Mouse (Mus musculus) hindbrain, postnatal 0 days (tissue): ENCODE data around the gene Anapc16. TPM values are rescaled to one million over a fixed set of nuclear protein-coding genes. Genes with fewer than 3 reads are reported as not detected.

Source experiments
- ATAC-seq: fragments of 200-750 bp; cut with Nextera tagmentation; 2 replicates; pipeline ENCODE4 v1.8.0; 2017; ENCODE audit warnings: mild to moderate bottlenecking, moderate TSS enrichment, moderate library complexity
- DNase-seq: peaks from one replicate; pipeline ENCODE4 v3.0.0-alpha.2; 2015; ENCODE audit warnings: low spot score
- H3K27ac ChIP-seq: fragments of 300-500 bp; sonication (generic); 2 replicates; pipeline ENCODE4 v1.5.1; 2014; ENCODE audit warnings: mild to moderate bottlenecking
- H3K27me3 ChIP-seq: fragments of 300-500 bp; sonication (generic); 2 replicates; pipeline ENCODE4 v1.6.1; 2014; ENCODE audit warnings: low read length, mixed read lengths; ENCODE audit not compliant: insufficient read depth
- H3K36me3 ChIP-seq: fragments of 300-500 bp; sonication (generic); 2 replicates; pipeline ENCODE4 v1.6.1; 2014; ENCODE audit warnings: low read length, mixed read lengths; ENCODE audit not compliant: insufficient read depth
- H3K4me1 ChIP-seq: fragments of 300-500 bp; sonication (generic); 2 replicates; pipeline ENCODE4 v1.6.1; 2014; ENCODE audit warnings: antibody characterized with exemption, low read length, mixed read lengths; ENCODE audit not compliant: insufficient read depth
- H3K4me2 ChIP-seq: fragments of 300-500 bp; sonication (generic); 2 replicates; pipeline ENCODE4 v1.6.1; 2014; ENCODE audit warnings: low read depth, mild to moderate bottlenecking, low read length, moderate library complexity, mixed read lengths
- H3K4me3 ChIP-seq: fragments of 300-500 bp; sonication (generic); 2 replicates; pipeline ENCODE4 v1.5.1; 2014; ENCODE audit warnings: low read length
- H3K9ac ChIP-seq: fragments of 300-500 bp; sonication (generic); replicated peaks from 2 replicates; pipeline ENCODE4 v1.6.1; 2014; ENCODE audit warnings: mild to moderate bottlenecking, low read length, moderate library complexity, mixed read lengths
- H3K9me3 ChIP-seq: fragments of 300-500 bp; sonication (generic); 2 replicates; pipeline ENCODE4 v1.6.1; 2016; ENCODE audit warnings: low read length, mixed read lengths
- CTCF ChIP-seq: IDR thresholded peaks from 2 replicates; pipeline ENCODE4 v1.5.1; 2016; ENCODE audit warnings: antibody characterized with exemption, control low read depth, low read depth
- WGBS: fragments of 180-500 bp; shearing (Covaris S2); extraction: QIAGEN DNeasy Blood & Tissue Kit; methylation state at CpG from one replicate; pipeline ENCODE4 v1.1.7; 2014; 5-methylcytosine and 5-hydroxymethylcytosine counted together
- polyA plus RNA-seq: library from polyadenylated mRNA; unstranded; fragments of >200 nt; fragmentation: Nextera tagmentation; extraction: Ambion mirVana; gene quantifications from 2 replicates; pipeline ENCODE4 v1.2.1, GENCODE M21; 2015
- total RNA-seq: library from RNA; depleted of rRNA; stranded (reverse); fragments of >200 nt; gene quantifications from 2 replicates; pipeline ENCODE4 v1.2.3, GENCODE M21; 2014

Gene Anapc16
- total and polyA plus RNA-seq, 2 experiments from 2014 or later: 70.1 to 133 TPM

DNA sequence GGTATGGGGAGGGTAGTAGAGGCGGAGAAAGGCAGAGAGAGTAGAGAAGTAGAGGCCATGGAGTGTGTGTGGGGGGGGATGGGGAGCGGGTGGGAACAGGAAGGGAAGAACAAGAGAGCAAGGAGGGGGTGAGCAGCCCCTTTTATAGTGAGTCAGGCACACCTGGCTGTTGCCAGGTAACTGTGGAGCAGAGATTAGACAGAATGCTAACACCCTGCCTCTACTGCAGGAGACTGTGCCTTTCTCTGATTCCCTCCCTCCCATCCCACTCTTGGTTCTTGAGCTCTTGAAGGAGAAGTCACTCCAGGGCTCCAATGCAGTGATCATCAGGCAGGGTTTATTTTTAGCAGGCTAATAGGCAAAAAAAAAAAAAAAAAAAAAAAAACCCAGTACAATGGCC lies 29.7 kb upstream of the Anapc16 start:
- 70% methylated on average over 2 of the region's 2 CpGs for WGBS
- no peak for DNase-seq
- no peaks in the 10 kb centered on the region for H3K9me3 ChIP-seq
- H3K4me1 ChIP-seq: peaks cover 3% of the 10 kb centered on the region; the same call in 1 of the 2 replicates
- peak; percentile 43; the same call in 1 of the 2 replicates for ATAC-seq
- TF ChIP-seq CTCF: no peak
- H3K4me3 ChIP-seq: no peak overlapping the region
- H3K9ac ChIP-seq: no peak overlapping the region
- no peaks in the 10 kb centered on the region for H3K27me3 ChIP-seq
- H3K27ac ChIP-seq: peak overlapping the region; percentile 22; the same call in 1 of the 2 replicates
- H3K36me3 ChIP-seq: no peaks in the 10 kb centered on the region
- no peak overlapping the region for H3K4me2 ChIP-seq

DNA sequence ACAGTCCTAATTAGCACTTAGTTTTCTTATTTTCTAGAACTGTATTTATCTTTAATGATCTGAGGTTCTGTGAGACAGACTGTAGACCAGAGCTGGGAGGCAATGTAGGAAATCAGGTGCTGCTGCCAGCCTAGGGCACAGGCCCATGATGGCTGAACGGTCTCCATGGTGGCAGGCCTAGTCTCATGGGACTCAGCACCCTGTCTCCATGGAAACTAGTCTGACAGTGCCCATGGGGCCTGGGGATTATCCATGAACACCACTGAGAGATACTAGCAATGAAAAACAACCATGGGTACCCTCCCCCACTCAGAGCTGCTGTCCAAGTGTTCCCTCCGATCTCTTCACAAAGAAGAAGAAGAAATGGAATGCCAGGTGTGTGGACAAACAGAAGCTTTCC lies 29.1 kb upstream of the Anapc16 start:
- TF ChIP-seq CTCF: no peak
- Histone ChIP-seq H3K9ac (no peak overlapping the region), H3K4me2 (no peak overlapping the region), H3K4me1 (peaks cover 3% of the 10 kb centered on the region; the same call in 1 of the 2 replicates), H3K4me3 (no peak overlapping the region), H3K27me3 (no peaks in the 10 kb centered on the region), H3K9me3 (no peaks in the 10 kb centered on the region), H3K27ac (peak overlapping the region; percentile 22; the same call in 1 of the 2 replicates), H3K36me3 (no peaks in the 10 kb centered on the region)
- WGBS: 35% methylated on average over 2 of the region's 2 CpGs
- DNase-seq (peak; percentile 55), ATAC-seq (peak; percentile 58)

DNA sequence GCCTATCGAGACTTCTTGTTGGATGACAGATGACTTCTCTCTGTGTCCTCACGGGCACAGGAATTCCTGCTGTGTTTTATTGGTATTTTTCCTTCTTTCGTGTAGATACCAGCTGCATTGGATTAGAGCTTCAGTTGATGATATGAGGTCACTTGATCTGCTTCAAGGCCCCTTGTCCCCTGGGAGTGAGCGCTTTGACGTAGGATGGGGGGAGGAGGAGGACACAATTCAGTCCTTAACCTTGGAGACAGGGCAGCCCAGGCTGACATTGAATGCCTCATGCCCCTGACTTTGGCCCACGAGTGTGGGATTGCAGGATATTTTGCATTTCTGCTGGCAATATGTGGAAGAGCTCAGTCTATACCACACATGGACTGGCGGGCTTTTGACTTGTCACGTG lies 28.6 kb upstream of the Anapc16 start:
- peak; percentile 28; the same call in 1 of the 2 replicates for ATAC-seq
- Histone ChIP-seq H3K27me3 (no peaks in the 10 kb centered on the region), H3K9ac (no peak overlapping the region), H3K36me3 (no peaks in the 10 kb centered on the region), H3K27ac (no peak overlapping the region), H3K9me3 (no peaks in the 10 kb centered on the region), H3K4me2 (no peak overlapping the region), H3K4me1 (peaks cover 3% of the 10 kb centered on the region; the same call in 1 of the 2 replicates), H3K4me3 (no peak overlapping the region)
- no peak for DNase-seq
- WGBS: 64% methylated on average over 8 of the region's 8 CpGs
- TF ChIP-seq CTCF: no peak

DNA sequence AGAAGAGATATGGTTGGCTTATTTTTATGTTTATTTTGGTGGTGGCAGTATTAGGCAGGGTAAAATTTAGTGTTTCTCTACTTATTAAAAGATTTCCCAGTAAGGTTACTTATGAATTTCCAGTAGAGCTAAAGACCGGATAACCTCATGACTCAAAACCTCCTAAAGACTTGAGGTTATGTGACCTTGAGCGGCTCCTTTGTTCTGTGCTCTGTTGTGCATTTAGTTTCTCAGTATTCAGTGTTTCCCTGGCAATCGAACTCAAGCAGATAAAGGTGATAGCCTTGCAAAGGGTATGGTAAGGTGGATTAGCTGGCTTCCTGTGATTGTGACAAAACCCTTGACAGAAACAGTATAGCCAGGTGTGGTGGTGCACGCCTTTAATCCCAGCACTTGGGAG lies 26.5 kb upstream of the Anapc16 start:
- Histone ChIP-seq H3K4me1 (peaks cover 3% of the 10 kb centered on the region; the same call in 1 of the 2 replicates), H3K4me2 (no peak overlapping the region), H3K27me3 (no peaks in the 10 kb centered on the region), H3K27ac (no peak overlapping the region), H3K9me3 (no peaks in the 10 kb centered on the region), H3K4me3 (no peak overlapping the region), H3K9ac (no peak overlapping the region), H3K36me3 (no peaks in the 10 kb centered on the region)
- ATAC-seq: no peak
- no peak for TF ChIP-seq CTCF
- DNase-seq: no peak
- 83% methylated on average over 4 of the region's 4 CpGs for WGBS

DNA sequence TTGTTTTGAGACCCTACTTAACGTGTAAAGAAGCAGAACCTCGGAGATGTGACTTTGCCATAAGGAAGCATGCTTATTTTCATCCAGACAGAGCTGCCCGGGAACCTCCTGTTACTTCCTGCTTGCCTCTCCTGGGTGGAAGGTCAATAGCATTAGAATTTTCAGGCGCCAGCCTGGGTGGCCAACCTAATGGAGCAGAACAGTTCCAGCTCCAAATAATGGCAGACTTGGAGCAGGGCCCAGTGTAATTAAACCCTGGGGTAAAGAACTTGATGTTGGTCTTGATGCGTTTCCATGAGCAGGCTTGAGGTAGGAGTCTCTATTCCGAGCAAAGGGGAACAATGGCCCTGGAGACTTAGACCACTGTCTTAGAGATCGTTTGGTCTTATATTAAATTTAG lies 26.0 kb upstream of the Anapc16 start:
- Histone ChIP-seq H3K9me3 (no peaks in the 10 kb centered on the region), H3K4me3 (no peak overlapping the region), H3K27ac (0 out of 2 replicates have a peak overlapping the region, but pooled peaks have one; percentile 36), H3K27me3 (no peaks in the 10 kb centered on the region), H3K36me3 (no peaks in the 10 kb centered on the region), H3K4me1 (peaks cover 3% of the 10 kb centered on the region; the same call in 1 of the 2 replicates), H3K4me2 (no peak overlapping the region), H3K9ac (no peak overlapping the region)
- TF ChIP-seq CTCF: no peak
- WGBS: 30% methylated on average over 7 of the region's 7 CpGs
- no peak for ATAC-seq
- DNase-seq: peak; percentile 64

DNA sequence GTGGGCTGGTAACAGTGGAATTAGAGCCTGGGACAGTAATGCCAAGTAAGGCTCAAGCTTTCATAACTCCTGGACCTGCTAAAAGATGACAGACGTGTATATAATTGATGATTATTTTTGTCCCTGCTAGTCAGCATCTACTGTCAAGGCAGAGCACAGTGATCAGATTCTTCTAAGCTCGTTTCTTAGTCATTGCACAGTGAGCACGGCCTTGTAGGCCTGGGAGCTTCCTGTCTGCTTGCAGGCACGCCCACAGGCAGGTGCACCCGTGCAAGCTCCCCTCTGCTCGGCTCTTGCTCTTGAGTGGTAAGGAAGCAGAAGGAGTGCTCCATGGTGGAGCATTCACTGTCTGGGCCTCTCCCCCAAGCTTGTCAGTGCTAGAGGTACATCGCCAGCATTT lies 25.2 kb upstream of the Anapc16 start:
- DNase-seq (no peak), ATAC-seq (no peak)
- H3K9ac ChIP-seq: 0 out of 2 replicates have a peak overlapping the region, but pooled peaks have one; percentile 9
- H3K27me3 ChIP-seq: no peaks in the 10 kb centered on the region
- WGBS: 75% methylated on average over 7 of the region's 7 CpGs
- H3K27ac ChIP-seq: no peak overlapping the region
- no peak overlapping the region for H3K4me3 ChIP-seq
- H3K4me2 ChIP-seq: no peak overlapping the region
- H3K9me3 ChIP-seq: no peaks in the 10 kb centered on the region
- peaks cover 3% of the 10 kb centered on the region; the same call in 1 of the 2 replicates for H3K4me1 ChIP-seq
- H3K36me3 ChIP-seq: no peaks in the 10 kb centered on the region
- no peak for TF ChIP-seq CTCF

DNA sequence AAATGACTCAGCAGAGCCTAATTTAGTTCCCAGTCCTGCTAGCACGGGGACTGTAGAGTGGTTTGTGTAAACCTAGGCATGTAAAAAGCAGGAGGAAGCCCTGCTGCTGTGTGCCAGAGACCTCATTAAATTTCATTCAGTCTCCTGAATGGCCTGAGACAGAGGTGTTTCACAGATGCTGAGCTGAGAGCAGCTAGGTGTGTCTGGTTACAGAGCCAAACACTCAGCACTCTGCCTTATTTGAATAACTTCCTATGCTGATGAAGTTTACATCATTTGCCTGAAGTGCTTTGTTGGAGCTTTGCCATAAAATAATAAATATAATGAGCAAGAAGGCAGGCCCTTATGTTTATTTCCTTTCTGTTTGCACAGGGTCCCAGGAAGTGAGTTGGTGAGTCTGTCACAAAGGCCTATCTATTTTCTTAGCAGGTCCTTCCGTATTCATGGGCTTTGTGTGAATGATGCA lies 24.7 kb upstream of the Anapc16 start:
- Histone ChIP-seq H3K36me3 (no peaks in the 10 kb centered on the region), H3K4me1 (peaks cover 3% of the 10 kb centered on the region; the same call in 1 of the 2 replicates), H3K27ac (no peak overlapping the region), H3K27me3 (no peaks in the 10 kb centered on the region), H3K9me3 (no peaks in the 10 kb centered on the region), H3K9ac (no peak overlapping the region), H3K4me2 (no peak overlapping the region), H3K4me3 (no peak overlapping the region)
- DNase-seq: no peak
- 53% methylated on average over 2 of the region's 2 CpGs for WGBS
- TF ChIP-seq CTCF: no peak
- no peak for ATAC-seq
